Mouse (Mus musculus) brain, adult 2 months (tissue): ENCODE data around the gene Hdac1.

ENCODE experiments used
- DNase-seq: peaks from one replicate; pipeline ENCODE4 v3.0.0; 2011; ENCODE audit warnings: low read depth, low spot score

Gene Hdac1

GRCm38 (mm10) chr4:129476047-129476446 lies 66.5 kb downstream of the Hdac1 start:
- DNase-seq: no peak
